Mouse (Mus musculus) neural tube, embryonic 13.5 days (tissue): ENCODE results near the gene Ifitm2. TPM values are rescaled to one million over a fixed set of nuclear protein-coding genes. Genes with fewer than 3 reads are reported as not detected.

Experiments
- ATAC-seq: fragments of 200-750 bp; cut with Nextera tagmentation; 2 replicates; pipeline ENCODE4 v1.8.0; 2017; ENCODE audit warnings: low read depth, mild to moderate bottlenecking, moderate TSS enrichment, moderate library complexity
- H3K27ac ChIP-seq: fragments of 300-500 bp; sonication (generic); replicated peaks from 2 replicates; pipeline ENCODE4 v1.5.1; 2015; ENCODE audit warnings: moderate library complexity, mild to moderate bottlenecking, inconsistent platforms
- H3K27me3 ChIP-seq: fragments of 300-500 bp; sonication (generic); 2 replicates; pipeline ENCODE4 v1.6.1; 2015; ENCODE audit warnings: mild to moderate bottlenecking, inconsistent platforms
- H3K36me3 ChIP-seq: fragments of 300-500 bp; sonication (generic); 2 replicates; pipeline ENCODE4 v1.6.1; 2015; ENCODE audit warnings: mild to moderate bottlenecking, inconsistent platforms
- H3K4me1 ChIP-seq: fragments of 300-500 bp; sonication (generic); replicated peaks from 2 replicates; pipeline ENCODE4 v1.6.1; 2015; ENCODE audit warnings: inconsistent platforms
- H3K4me2 ChIP-seq: fragments of 300-500 bp; sonication (generic); 2 replicates; pipeline ENCODE4 v1.6.1; 2015; ENCODE audit warnings: inconsistent platforms, mild to moderate bottlenecking, moderate library complexity
- H3K4me3 ChIP-seq: fragments of 300-500 bp; sonication (generic); 2 replicates; pipeline ENCODE4 v1.5.1; 2015; ENCODE audit warnings: mild to moderate bottlenecking, inconsistent platforms
- H3K9ac ChIP-seq: fragments of 300-500 bp; sonication (generic); 2 replicates; pipeline ENCODE4 v1.6.1; 2015; ENCODE audit warnings: moderate library complexity, mild to moderate bottlenecking, inconsistent platforms
- H3K9me3 ChIP-seq: fragments of 300-500 bp; sonication (generic); 2 replicates; pipeline ENCODE4 v1.6.1; 2016; ENCODE audit warnings: inconsistent platforms
- whole genome bisulfite sequencing: fragments of 180-500 bp; shearing (Covaris S2); methylation state at CpG from one replicate; pipeline ENCODE4 v1.1.7; 2015; 5-methylcytosine and 5-hydroxymethylcytosine counted together
- polyA plus RNA-seq: library from polyadenylated mRNA; unstranded; fragments of >200 nt; fragmentation: Nextera tagmentation; extraction: Ambion mirVana; gene quantifications from 2 replicates; pipeline ENCODE4 v1.2.1, GENCODE M21; 2015

Gene Ifitm2
- polyA plus RNA-seq, 1 experiment from 2014 or later: 271 TPM

- no peak overlapping the region for H3K9ac ChIP-seq
- no peaks in the 10 kb centered on the region for H3K27me3 ChIP-seq
- no peak overlapping the region for H3K4me3 ChIP-seq
- WGBS: 52% methylated on average over 7 of the region's 7 CpGs
- no peak overlapping the region for H3K27ac ChIP-seq
- H3K36me3 ChIP-seq: no peaks in the 10 kb centered on the region
- peaks cover 9% of the 10 kb centered on the region for H3K4me1 ChIP-seq
- no peaks in the 10 kb centered on the region for H3K9me3 ChIP-seq
- no peak overlapping the region for H3K4me2 ChIP-seq
- no peak for ATAC-seq
These were observed 47.6 kb downstream of the Ifitm2 start for GRCm38 (mm10) chr7:140908181-140908580.

GRCm38 (mm10) chr7:140907697-140908096, 48.1 kb downstream of the Ifitm2 start:
- peaks cover 12% of the 10 kb centered on the region for H3K4me1 ChIP-seq
- ATAC-seq: no peak
- no peak overlapping the region for H3K4me3 ChIP-seq
- no peak overlapping the region for H3K4me2 ChIP-seq
- H3K9me3 ChIP-seq: no peaks in the 10 kb centered on the region
- H3K9ac ChIP-seq: no peak overlapping the region
- no peaks in the 10 kb centered on the region for H3K27me3 ChIP-seq
- H3K36me3 ChIP-seq: no peaks in the 10 kb centered on the region
- H3K27ac ChIP-seq: no peak overlapping the region
- 87% methylated on average over 7 of the region's 7 CpGs for WGBS

GRCm38 (mm10) chr7:140907131-140907530, 48.7 kb downstream of the Ifitm2 start:
- WGBS: 83% methylated on average over 13 of the region's 13 CpGs
- no peak overlapping the region for H3K4me3 ChIP-seq
- no peak overlapping the region for H3K9ac ChIP-seq
- H3K27ac ChIP-seq: no peak overlapping the region
- H3K36me3 ChIP-seq: no peaks in the 10 kb centered on the region
- peaks cover 12% of the 10 kb centered on the region for H3K4me1 ChIP-seq
- no peaks in the 10 kb centered on the region for H3K27me3 ChIP-seq
- H3K9me3 ChIP-seq: no peaks in the 10 kb centered on the region
- no peak for ATAC-seq
- H3K4me2 ChIP-seq: no peak overlapping the region

GRCm38 (mm10) chr7:140905642-140906081, 50.1 kb downstream of the Ifitm2 start:
- Histone ChIP-seq H3K9ac (no peak overlapping the region), H3K36me3 (no peaks in the 10 kb centered on the region), H3K27me3 (no peaks in the 10 kb centered on the region), H3K4me1 (peaks cover 12% of the 10 kb centered on the region), H3K27ac (no peak overlapping the region), H3K9me3 (no peaks in the 10 kb centered on the region), H3K4me2 (no peak overlapping the region), H3K4me3 (no peak overlapping the region)
- WGBS: 90% methylated on average over 2 of the region's 2 CpGs
- ATAC-seq: no peak

Other genes starting within 250 kb of the Ifitm2 start
- not detected in 2 replicates for gene Cyp2e1, start 192.2 kb downstream of the Ifitm2 start, polyA plus RNA-seq
- 0.13 and 0.41 TPM in 2 replicates for gene Syce1, start 168.1 kb downstream of the Ifitm2 start, polyA plus RNA-seq
- gene Zfp941, start 133.8 kb downstream of the Ifitm2 start, polyA plus RNA-seq: 21.5 and 24.8 TPM in 2 replicates
- not detected in 2 replicates for gene Urah, start 121.0 kb downstream of the Ifitm2 start, polyA plus RNA-seq
- not detected in 2 replicates for gene Scgb1c1, start 110.4 kb downstream of the Ifitm2 start, polyA plus RNA-seq
- not detected in 2 replicates for gene Odf3, start 108.2 kb downstream of the Ifitm2 start, polyA plus RNA-seq
- 1.4 TPM in 1 of 2 replicates, not detected in the other for gene Gm45785, start 99.7 kb downstream of the Ifitm2 start, polyA plus RNA-seq
- gene Ric8a, start 99.0 kb downstream of the Ifitm2 start, polyA plus RNA-seq: 99.1 and 107 TPM in 2 replicates
- gene Bet1l, start 98.4 kb downstream of the Ifitm2 start, polyA plus RNA-seq: 42.4 and 48.1 TPM in 2 replicates
- gene Psmd13, start 74.0 kb downstream of the Ifitm2 start, polyA plus RNA-seq: 258 and 283 TPM in 2 replicates
- gene Sirt3, start 73.7 kb downstream of the Ifitm2 start, polyA plus RNA-seq: 42.3 and 46.8 TPM in 2 replicates
- 0.91 TPM in 1 of 2 replicates, not detected in the other for gene Cox8b, start 55.5 kb downstream of the Ifitm2 start, polyA plus RNA-seq
- 0.10 and 0.18 TPM in 2 replicates for gene Nlrp6, start 35.1 kb downstream of the Ifitm2 start, polyA plus RNA-seq
- 7.6 and 8.2 TPM in 2 replicates for gene Pgghg, start 14.6 kb downstream of the Ifitm2 start, polyA plus RNA-seq
- 1.4 and 2.1 TPM in 2 replicates for gene Ifitm5, start 5.7 kb downstream of the Ifitm2 start, polyA plus RNA-seq
- not detected in 2 replicates for gene Gm45717, start 50 bp downstream of the Ifitm2 start, polyA plus RNA-seq
- gene Ifitm1, start 11.2 kb upstream of the Ifitm2 start, polyA plus RNA-seq: 20.3 and 26.7 TPM in 2 replicates
- gene Ifitm3, start 54.8 kb upstream of the Ifitm2 start, polyA plus RNA-seq: 35.9 and 40.0 TPM in 2 replicates
- gene Ifitm6, start 61.9 kb upstream of the Ifitm2 start, polyA plus RNA-seq: 0.63 and 0.81 TPM in 2 replicates
- gene Gm17387, start 73.1 kb upstream of the Ifitm2 start, polyA plus RNA-seq: not detected in 2 replicates
- gene B4galnt4, start 105.1 kb upstream of the Ifitm2 start, polyA plus RNA-seq: 39.2 and 41.0 TPM in 2 replicates
- gene Pkp3, start 122.2 kb upstream of the Ifitm2 start, polyA plus RNA-seq: 0.38 and 1.2 TPM in 2 replicates
- 1.5 and 3.5 TPM in 2 replicates for gene Sigirr, start 144.6 kb upstream of the Ifitm2 start, polyA plus RNA-seq
- gene Ano9, start 161.8 kb upstream of the Ifitm2 start, polyA plus RNA-seq: 0.27 TPM in 1 of 2 replicates, not detected in the other
- 63.5 and 77.7 TPM in 2 replicates for gene Ptdss2, start 166.4 kb upstream of the Ifitm2 start, polyA plus RNA-seq
- 52.4 and 57.5 TPM in 2 replicates for gene Rnh1, start 216.9 kb upstream of the Ifitm2 start, polyA plus RNA-seq
- gene Hras, start 238.0 kb upstream of the Ifitm2 start, polyA plus RNA-seq: 130 and 139 TPM in 2 replicates
- 7.6 and 9.0 TPM in 2 replicates for gene Lrrc56, start 238.2 kb upstream of the Ifitm2 start, polyA plus RNA-seq